Mouse (Mus musculus): ENCODE data around the gene Gm4846. TPM values are rescaled to one million over a fixed set of nuclear protein-coding genes. Genes with fewer than 3 reads are reported as not detected.

Gene Gm4846
- not detected in 2 replicates for polyA plus RNA-seq (2012)

GRCm38 (mm10) chr1:166497488-166497887 is at the start of gene Gm4846:
TSS of gene Gm4846 (minus strand) at chr1:166497588.

Other genes starting within 250 kb of the Gm4846 start
- 0.28 TPM in 1 of 2 replicates, not detected in the other for gene Ildr2, start 243.4 kb downstream of the Gm4846 start, polyA plus RNA-seq (2012)
- 31.5 and 32.5 TPM in 2 replicates for gene Tada1, start 118.5 kb downstream of the Gm4846 start, polyA plus RNA-seq (2012)
- 0.89 and 1.3 TPM in 2 replicates for gene Pogk, start 87.7 kb downstream of the Gm4846 start, polyA plus RNA-seq (2012)
- not detected in 2 replicates for gene Gm4847, start 150.1 kb upstream of the Gm4846 start, polyA plus RNA-seq (2012)
- not detected in 2 replicates for gene Fmo9, start 184.3 kb upstream of the Gm4846 start, polyA plus RNA-seq (2012)

Measured in megakaryocyte-erythroid progenitor cell, adult 5 weeks (primary cell).